Mouse (Mus musculus) testis, adult 2 months (tissue): ENCODE data around the gene Fam205c. TPM values are rescaled to one million over a fixed set of nuclear protein-coding genes. Genes with fewer than 3 reads are reported as not detected.

ENCODE experiments used
- H3K27ac ChIP-seq: fragments of 200-500 bp; 2 replicates; pipeline ENCODE4 v1.5.1; 2012; ENCODE audit warnings: low read depth, low read length; ENCODE audit not compliant: control insufficient read depth, insufficient read depth
- H3K27me3 ChIP-seq: fragments of 200-500 bp; 2 replicates; pipeline ENCODE4 v1.6.1; 2012; ENCODE audit warnings: mild to moderate bottlenecking, low read length, moderate library complexity; ENCODE audit not compliant: control insufficient read depth, insufficient read depth
- H3K36me3 ChIP-seq: fragments of 200-500 bp; 2 replicates; pipeline ENCODE4 v1.6.1; 2012; ENCODE audit warnings: mild to moderate bottlenecking, low read length; ENCODE audit not compliant: control insufficient read depth, insufficient read depth
- H3K4me1 ChIP-seq: fragments of 200-500 bp; 2 replicates; pipeline ENCODE4 v1.6.1; 2012; ENCODE audit warnings: low read length; ENCODE audit not compliant: control insufficient read depth, insufficient read depth
- H3K4me3 ChIP-seq: fragments of 200-500 bp; 2 replicates; pipeline ENCODE4 v1.5.1; 2012; ENCODE audit warnings: low read depth, mild to moderate bottlenecking, low read length, moderate library complexity, mixed read lengths; ENCODE audit not compliant: control insufficient read depth
- CTCF ChIP-seq: fragments of 200-500 bp; IDR thresholded peaks from 2 replicates; pipeline ENCODE4 v1.5.1; 2012; ENCODE audit warnings: low read depth, mild to moderate bottlenecking, inconsistent platforms, low read length, moderate library complexity; ENCODE audit not compliant: control insufficient read depth, insufficient read depth, insufficient replicate concordance
- POLR2A ChIP-seq: fragments of 200-500 bp; IDR thresholded peaks from 2 replicates; pipeline ENCODE4 v1.6.1; 2012; ENCODE audit warnings: low read depth, mild to moderate bottlenecking, inconsistent platforms, low read length, moderate library complexity; ENCODE audit not compliant: control insufficient read depth
- polyA plus RNA-seq: library from polyadenylated mRNA; depleted of rRNA; stranded (reverse); fragments of >200 nt; gene quantifications from 2 replicates; pipeline ENCODE4 v1.2.3, GENCODE M21; 2012

The Fam205c gene
- polyA plus RNA-seq, 1 experiment, result 240 TPM

- TF ChIP-seq CTCF (no peak), POLR2A (no peak)
- Histone ChIP-seq H3K4me3 (no peak overlapping the region), H3K4me1 (peaks cover 12% of the 10 kb centered on the region), H3K27ac (no peak overlapping the region), H3K27me3 (no peaks in the 10 kb centered on the region), H3K36me3 (no peaks in the 10 kb centered on the region)
Observed at GRCm38 (mm10) chr4:42915966-42916365, 41.9 kb upstream of the Fam205c start.

DNA sequence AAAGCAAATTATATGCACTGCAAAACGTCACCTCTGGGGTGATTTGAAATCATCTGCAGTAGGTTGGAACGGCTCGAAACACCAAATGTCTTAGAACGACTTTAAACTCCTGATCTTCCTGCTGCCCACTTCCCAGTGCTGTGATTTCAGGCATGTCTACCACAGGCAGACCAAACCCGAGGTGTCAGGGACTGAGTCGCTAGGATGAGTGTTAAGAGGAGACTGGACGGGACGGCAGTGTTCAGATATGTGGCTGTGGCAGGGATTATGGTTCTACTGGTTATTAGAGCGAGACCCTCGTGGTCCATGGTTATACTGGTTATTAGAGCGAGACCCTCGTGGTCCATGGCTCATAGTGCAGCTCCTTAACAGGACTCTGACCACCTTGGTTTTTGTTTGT lies 41.3 kb upstream of the Fam205c start:
- H3K4me1 ChIP-seq, result peaks cover 12% of the 10 kb centered on the region
- H3K27me3 ChIP-seq, result no peaks in the 10 kb centered on the region
- TF ChIP-seq CTCF (no peak), POLR2A (no peak)

GRCm38 (mm10) chr4:42913391-42913790 lies 39.4 kb upstream of the Fam205c start:
- TF ChIP-seq CTCF (no peak), POLR2A (no peak)
- Histone ChIP-seq H3K4me3 (no peak overlapping the region), H3K36me3 (no peaks in the 10 kb centered on the region), H3K4me1 (peaks cover 12% of the 10 kb centered on the region), H3K27me3 (no peaks in the 10 kb centered on the region), H3K27ac (no peak overlapping the region)

More for the DNA sequence above, 41.3 kb upstream of the Fam205c start:
- no peak overlapping the region for H3K4me3 ChIP-seq
- no peak overlapping the region for H3K27ac ChIP-seq
- H3K36me3 ChIP-seq, result no peaks in the 10 kb centered on the region

DNA sequence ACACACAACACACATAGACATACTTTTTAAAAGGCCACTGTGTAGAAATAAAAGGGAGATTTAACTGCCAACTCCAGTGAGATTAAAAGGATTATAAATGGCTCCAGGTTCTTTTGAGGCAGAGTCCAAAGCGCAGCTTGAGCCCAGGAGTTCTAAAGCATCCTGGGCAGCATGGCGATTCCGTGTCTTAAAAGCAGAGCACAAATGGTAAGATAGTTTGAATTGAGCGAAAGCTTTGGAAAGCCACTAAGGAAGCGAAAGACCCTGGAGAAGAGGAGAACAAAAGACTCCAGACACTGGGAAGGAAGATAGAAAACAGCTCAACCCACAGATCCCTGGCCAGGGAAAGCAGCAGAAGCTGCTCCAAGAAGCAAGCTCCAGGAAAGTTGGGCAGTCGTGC lies 30.9 kb upstream of the Fam205c start:
- no peak overlapping the region for H3K27ac ChIP-seq
- H3K36me3 ChIP-seq, result no peaks in the 10 kb centered on the region
- peaks cover 5% of the 10 kb centered on the region; the same call in 1 of the 2 replicates for H3K4me1 ChIP-seq
- H3K4me3 ChIP-seq, result no peak overlapping the region
- no peaks in the 10 kb centered on the region for H3K27me3 ChIP-seq
- TF ChIP-seq POLR2A (no peak), CTCF (no peak)

- H3K27ac ChIP-seq, result no peak overlapping the region
- H3K27me3 ChIP-seq, result no peaks in the 10 kb centered on the region
- H3K4me1 ChIP-seq, result peaks cover 5% of the 10 kb centered on the region; the same call in 1 of the 2 replicates
- TF ChIP-seq POLR2A (no peak), CTCF (no peak)
- no peaks in the 10 kb centered on the region for H3K36me3 ChIP-seq
- no peak overlapping the region for H3K4me3 ChIP-seq
Observed at GRCm38 (mm10) chr4:42904523-42904922, 30.5 kb upstream of the Fam205c start.

DNA sequence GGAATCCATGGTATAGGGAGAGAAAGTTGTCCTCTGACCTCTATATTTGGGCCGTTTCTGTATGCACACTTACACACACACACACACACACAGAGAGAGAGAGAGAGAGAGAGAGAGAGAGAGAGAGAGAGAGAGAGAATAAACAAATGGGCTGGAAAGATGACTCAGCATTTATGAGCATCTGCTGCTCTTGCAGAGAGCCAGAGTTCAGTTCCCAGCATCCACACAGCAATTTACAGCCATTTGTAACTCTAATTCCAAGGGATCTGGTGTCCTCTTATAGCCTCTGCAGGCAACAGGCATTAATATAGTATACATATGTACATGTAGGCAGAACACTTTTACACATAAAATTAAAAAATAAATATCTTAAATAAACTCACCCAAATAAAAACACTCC lies 29.9 kb upstream of the Fam205c start:
- Histone ChIP-seq H3K36me3 (no peaks in the 10 kb centered on the region), H3K4me1 (peaks cover 5% of the 10 kb centered on the region; the same call in 1 of the 2 replicates), H3K27ac (no peak overlapping the region), H3K27me3 (no peaks in the 10 kb centered on the region), H3K4me3 (no peak overlapping the region)
- TF ChIP-seq CTCF, result no peak
- TF ChIP-seq POLR2A, result no peak

DNA sequence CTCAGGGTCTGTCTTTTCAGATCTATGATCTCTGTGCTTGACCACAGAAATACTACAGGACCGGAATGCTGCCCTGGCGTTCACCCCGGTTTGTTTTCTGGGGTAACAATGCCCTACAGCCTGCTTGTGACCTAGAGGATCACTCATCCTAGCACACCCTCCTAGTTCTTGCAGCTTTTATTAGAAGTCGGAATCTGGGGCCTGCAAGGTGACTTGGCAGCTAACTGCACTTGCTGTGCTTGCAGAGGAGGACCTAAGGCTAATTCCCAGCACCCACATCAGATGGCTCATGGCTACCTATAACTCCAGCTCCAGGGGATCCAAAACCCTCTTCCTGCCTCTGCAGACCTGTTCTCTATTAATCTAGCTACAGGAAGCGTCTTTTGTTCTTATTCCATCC lies 28.7 kb upstream of the Fam205c start:
- Histone ChIP-seq H3K4me1 (peaks cover 5% of the 10 kb centered on the region; the same call in 1 of the 2 replicates), H3K27ac (no peak overlapping the region), H3K27me3 (no peaks in the 10 kb centered on the region)

GRCm38 (mm10) chr4:42902174-42902573 lies 28.1 kb upstream of the Fam205c start:
- H3K27ac ChIP-seq, result no peak overlapping the region
- H3K4me1 ChIP-seq, result peaks cover 5% of the 10 kb centered on the region; the same call in 1 of the 2 replicates
- TF ChIP-seq CTCF (peak; percentile 88; the same call in 1 of the 2 replicates), POLR2A (no peak)
- no peaks in the 10 kb centered on the region for H3K27me3 ChIP-seq
- no peak overlapping the region for H3K4me3 ChIP-seq
- no peaks in the 10 kb centered on the region for H3K36me3 ChIP-seq

More for the DNA sequence above, 28.7 kb upstream of the Fam205c start:
- no peaks in the 10 kb centered on the region for H3K36me3 ChIP-seq
- no peak overlapping the region for H3K4me3 ChIP-seq
- TF ChIP-seq POLR2A (no peak), CTCF (no peak)
